Mouse (Mus musculus) testis, adult 2 months (tissue): Measurements from ENCODE around the gene BC051142.

Experiments used
- CTCF ChIP-seq: fragments of 200-500 bp; IDR thresholded peaks from 2 replicates; pipeline ENCODE4 v1.5.1; 2012; ENCODE audit warnings: low read depth, mild to moderate bottlenecking, inconsistent platforms, low read length, moderate library complexity; ENCODE audit not compliant: control insufficient read depth, insufficient read depth, insufficient replicate concordance
- POLR2A ChIP-seq: fragments of 200-500 bp; IDR thresholded peaks from 2 replicates; pipeline ENCODE4 v1.6.1; 2012; ENCODE audit warnings: low read depth, mild to moderate bottlenecking, inconsistent platforms, low read length, moderate library complexity; ENCODE audit not compliant: control insufficient read depth

GRCm38 (mm10) chr17:34427597-34427996, 29.0 kb downstream of the BC051142 start:
- no peak for TF ChIP-seq CTCF
- TF ChIP-seq POLR2A, result no peak
